Mouse (Mus musculus) spleen, postnatal 10 days (tissue): Measurements from ENCODE around the gene Vmn2r115.
"Not testable (repeated sequence)": the region's sequence is repeated elsewhere in the genome, so short reads cannot be mapped to it uniquely, and the experiment has no call there.

Experiments
- DNase-seq, 2 experiments: peaks; one replicate each; pipeline ENCODE4 v3.0.0; 2021 to 2022; ENCODE audit warnings: low spot score in 2 of 2

Gene Vmn2r115

GRCm38 (mm10) chr17:23343441-23343840, at the start of gene Vmn2r115:
Gene Vmn2r115, plus strand, starts transcription at chr17:23343741.
- DNase-seq = not testable (repeated sequence)

- not testable (repeated sequence) for DNase-seq
Measured at GRCm38 (mm10) chr17:23312437-23312836, 31.1 kb upstream of the Vmn2r115 start, which contains the start of gene Vmn2r114. Gene Vmn2r114, minus strand, starts transcription at chr17:23312537.

GRCm38 (mm10) chr17:23330657-23331056, 12.9 kb upstream of the Vmn2r115 start:
- DNase-seq = no peak

GRCm38 (mm10) chr17:23351644-23352043, 8.1 kb downstream of the Vmn2r115 start:
- no peak for DNase-seq

- DNase-seq = not testable (repeated sequence)
Measured at GRCm38 (mm10) chr17:23384304-23384703, 40.8 kb downstream of the Vmn2r115 start, which contains the start of gene Vmn2r116. Gene Vmn2r116, plus strand, starts transcription at chr17:23384604.
